Mouse (Mus musculus) mouse embryonic stem cell (cell line): ENCODE results near the gene Gm49387.
"Not testable (repeated sequence)": the region's sequence is repeated elsewhere in the genome, so short reads cannot be mapped to it uniquely, and the experiment has no call there.

Experiments used
- in situ Hi-C, 2 experiments: fragments of 300-500 bp; cut with MboI; formaldehyde crosslinking; loops; 1 replicate in 1 of 2; 3 replicates in 1 of 2; pipeline ENCODE4 v1.14.3; 2019 to 2020; ENCODE audit warnings: low sequenced_read_pairs in 2 of 2, low pct_unique_long_range_greater_than_20kb in 1 of 2, mixed read lengths in 1 of 2; ENCODE audit not compliant: unreplicated experiment in 1 of 2

Gene Gm49387

GRCm38 (mm10) chr14:31647991-31648390 is 7.3 kb upstream of the Gm49387 start:
- in situ Hi-C loops = loop anchor here in 1 of 2 experiments (10.0 kb wide), 1 partner anchor 427 kb away; no protein-coding TSS in a partner anchor

GRCm38 (mm10) chr14:31645920-31646319 is 5.2 kb upstream of the Gm49387 start:
- in situ Hi-C loops = loop anchor here in 1 of 2 experiments (10.0 kb wide), 1 partner anchor 429 kb away; no protein-coding TSS in a partner anchor

- in situ Hi-C loops = loop anchor here in 1 of 2 experiments (10.0 kb wide), 1 partner anchor 430 kb away; no protein-coding TSS in a partner anchor
Observed at GRCm38 (mm10) chr14:31644931-31645547, 4.4 kb upstream of the Gm49387 start.

- in situ Hi-C loops = loop anchor here in 1 of 2 experiments (10.0 kb wide), 1 partner anchor 430 kb away; no protein-coding TSS in a partner anchor
Observed at GRCm38 (mm10) chr14:31644183-31644830, 3.6 kb upstream of the Gm49387 start.

DNA sequence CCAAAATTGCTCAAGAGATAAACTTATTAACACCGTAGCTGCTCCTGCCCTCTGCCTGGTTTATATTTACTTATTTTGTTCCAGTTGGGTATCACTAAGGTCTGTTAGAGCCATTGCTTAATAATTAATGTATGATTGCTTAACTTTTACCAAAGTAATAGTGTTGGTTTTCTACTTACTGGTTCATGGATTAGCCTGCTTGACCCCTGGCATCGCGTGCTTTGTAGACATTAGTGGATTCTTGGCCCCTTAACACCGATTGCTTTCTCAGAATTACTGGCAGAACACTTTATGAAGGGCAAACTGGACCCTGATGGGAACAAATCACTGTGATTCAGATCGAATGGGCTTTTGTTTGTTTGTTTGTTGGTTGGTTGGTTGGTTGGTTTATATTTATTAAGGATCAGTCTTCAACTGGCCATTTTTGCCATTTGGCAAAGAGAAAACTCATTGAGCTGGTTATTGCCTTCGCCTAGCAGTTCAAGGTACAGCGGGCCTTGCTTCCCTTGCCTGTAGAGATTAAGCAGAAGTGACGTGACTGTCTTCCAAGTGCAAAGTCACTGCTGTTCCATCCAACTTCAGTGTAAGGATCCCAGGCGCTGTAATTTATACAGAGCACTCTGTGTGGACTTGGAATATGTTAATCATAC is 953 bp upstream of the Gm49387 start:
- in situ Hi-C loops = loop anchor here in 1 of 2 experiments (10.0 kb wide), 1 partner anchor 433 kb away; no protein-coding TSS in a partner anchor

DNA sequence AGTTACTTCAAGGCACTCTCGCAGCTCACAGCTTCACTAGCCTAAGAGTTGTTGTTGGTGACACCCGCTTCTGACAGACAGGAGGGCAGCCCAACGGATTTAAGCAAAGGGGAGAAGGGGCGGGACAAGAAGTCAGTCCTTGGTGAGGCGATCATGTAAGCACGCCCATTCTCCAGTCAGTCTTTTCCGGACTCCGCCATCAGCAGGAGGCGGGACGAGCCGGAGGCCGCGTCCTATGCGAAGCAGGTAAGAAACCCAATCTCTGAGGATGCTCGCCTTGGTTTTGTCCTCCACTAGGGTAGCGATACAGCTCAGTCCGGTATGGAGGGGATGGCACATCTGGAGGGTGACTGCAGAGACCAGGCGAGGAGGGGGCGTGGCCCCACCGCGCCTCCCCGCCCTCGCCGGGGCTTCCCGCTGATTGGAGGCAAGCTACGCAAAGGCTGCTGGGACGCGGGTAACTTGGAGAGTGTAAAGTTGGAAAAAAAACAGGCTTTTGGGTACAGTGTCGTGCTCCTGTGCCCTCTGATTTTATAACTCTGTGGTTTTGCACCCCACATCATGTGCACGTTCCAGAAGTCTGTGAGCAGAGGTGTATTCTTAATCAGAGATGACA is 320 bp upstream of the Gm49387 start, which contains the start of the genes Btd and Hacl1:
Btd (plus strand) TSS at position 139 of the 616 bp plus-strand sequence.
Hacl1 (minus strand) TSS at position 397 of the 616 bp plus-strand sequence.
- in situ Hi-C loops = loop anchor here in 1 of 2 experiments (10.0 kb wide), 1 partner anchor 434 kb away; no protein-coding TSS in a partner anchor

DNA sequence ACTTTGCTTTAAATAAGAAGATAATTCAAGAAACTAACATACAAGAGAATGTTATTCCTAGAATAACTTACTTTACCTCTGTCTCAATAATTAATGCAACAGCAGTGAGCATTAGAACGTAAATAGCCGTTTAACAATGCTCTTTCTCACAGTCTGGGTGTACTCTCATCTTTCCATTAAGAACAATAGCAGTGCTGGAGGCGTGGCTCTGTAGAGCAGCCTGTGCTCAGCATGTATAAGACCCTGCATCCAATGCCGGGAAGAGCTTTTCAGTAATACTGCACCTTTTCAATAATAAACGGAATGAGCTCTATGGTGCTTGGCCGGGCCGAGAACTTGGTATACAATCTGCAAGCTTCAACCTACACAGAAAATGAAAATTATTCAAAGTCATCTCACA is 10.0 kb downstream of the Gm49387 start:
- in situ Hi-C loops = no loop called here

DNA sequence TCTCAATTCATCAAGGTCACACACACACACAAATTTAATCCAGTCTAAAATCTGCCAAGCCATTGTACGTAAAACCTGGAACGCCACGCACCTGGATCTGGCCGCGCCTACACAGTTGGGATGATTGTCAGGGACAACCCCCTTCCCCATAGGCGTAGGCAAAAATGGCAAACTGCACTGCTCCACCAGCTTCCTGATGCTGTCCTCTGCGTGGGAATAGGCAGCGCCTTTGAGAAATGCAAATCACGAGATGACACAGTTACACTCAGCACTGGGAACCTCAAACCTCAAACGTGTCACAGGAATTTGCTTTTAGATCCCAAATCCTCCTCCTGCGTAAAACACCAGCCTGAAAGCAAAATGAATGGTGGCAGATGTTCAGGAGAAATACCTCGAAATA is 17.9 kb downstream of the Gm49387 start:
- in situ Hi-C loops = no loop called here

DNA sequence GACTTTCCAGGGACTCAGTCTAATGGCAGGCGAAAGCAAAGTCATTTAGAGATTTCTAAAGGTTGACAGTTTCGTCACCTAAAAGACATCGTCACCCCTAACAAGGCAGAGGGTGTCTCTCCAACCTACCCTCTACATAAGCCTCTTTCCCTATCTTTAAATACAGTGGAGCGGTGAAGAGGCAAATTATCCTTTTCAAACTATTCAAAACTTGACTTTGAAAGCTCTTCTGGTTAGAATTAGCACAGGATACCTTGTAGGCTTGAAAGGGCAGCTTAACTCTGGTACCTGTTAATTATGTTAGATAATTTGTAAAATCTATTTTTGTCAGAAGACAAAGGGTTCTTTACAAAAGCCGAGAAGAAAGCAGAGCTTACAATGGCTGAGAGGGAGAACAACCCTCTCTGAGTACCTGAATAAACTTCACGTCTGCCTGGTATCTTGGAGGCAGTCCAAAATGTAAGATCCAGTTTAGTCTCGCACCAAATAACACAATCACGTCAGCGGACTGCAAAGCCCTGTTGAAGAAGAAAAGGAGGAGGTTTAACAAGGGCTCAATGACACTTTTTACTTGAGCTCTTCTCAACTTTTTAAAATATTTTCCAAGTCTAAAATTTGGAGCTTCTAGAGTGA is 20.0 kb downstream of the Gm49387 start:
- in situ Hi-C loops = no loop called here

DNA sequence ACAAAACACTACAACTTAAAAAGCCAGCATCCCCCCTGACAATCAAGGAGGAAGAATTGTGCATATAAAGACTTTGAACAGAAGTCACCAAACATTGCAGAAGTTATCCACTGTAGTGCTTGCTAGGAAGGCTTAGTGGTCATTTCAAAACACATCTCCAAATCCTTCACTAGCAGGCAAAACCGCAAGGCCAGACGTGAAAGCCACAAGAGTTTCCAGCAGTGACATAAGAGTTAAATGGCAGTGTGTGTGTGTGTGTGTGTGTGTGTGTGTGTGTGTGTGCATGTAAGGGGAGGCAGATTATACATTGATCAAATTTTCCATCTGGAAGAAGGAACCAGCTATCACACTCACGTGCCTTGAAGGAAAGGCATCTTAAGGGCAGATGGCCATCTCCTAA is 22.7 kb downstream of the Gm49387 start:
- in situ Hi-C loops = no loop called here

GRCm38 (mm10) chr14:31617204-31617603 is 23.5 kb downstream of the Gm49387 start:
- in situ Hi-C loops = no loop called here

DNA sequence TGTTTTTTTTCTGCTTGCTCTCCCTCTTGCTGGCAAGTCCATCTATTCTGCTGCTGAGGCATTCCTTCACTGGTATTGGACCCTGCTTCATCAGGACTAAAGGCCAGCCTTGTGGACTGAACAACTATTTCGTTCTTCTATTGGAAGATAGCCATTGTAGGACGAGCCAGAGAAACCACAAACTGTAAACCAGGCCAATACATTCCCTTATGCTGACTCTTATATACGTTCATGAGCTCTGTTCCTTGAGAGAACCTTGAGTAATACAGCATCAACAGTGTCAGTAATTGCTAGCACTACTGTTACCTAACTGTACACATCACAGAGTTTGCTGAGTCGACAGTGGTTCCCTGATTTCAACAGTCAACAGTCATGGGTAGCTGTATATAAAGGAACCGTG is 27.0 kb downstream of the Gm49387 start:
- in situ Hi-C loops = no loop called here

GRCm38 (mm10) chr14:31611986-31612385 is 28.7 kb downstream of the Gm49387 start:
- in situ Hi-C loops = no loop called here

DNA sequence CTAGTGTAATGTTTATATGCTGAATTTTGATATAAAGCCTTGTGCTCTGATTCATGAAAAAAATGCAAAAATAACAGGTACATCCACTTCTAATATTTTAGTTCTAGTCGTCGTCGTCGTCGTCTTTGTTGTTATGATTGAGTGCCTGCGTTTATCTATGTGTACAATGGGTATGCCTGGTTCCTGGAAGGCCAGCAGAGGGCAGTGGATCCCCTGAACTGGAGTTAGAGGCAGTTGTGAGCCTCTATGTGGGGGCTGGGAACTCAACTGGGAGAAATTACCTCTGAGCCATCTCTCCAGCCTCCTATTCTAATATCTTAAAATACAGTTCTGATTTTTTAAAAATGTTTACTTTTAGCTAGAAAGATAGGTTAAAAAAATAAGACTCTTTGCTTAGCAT is 35.2 kb downstream of the Gm49387 start:
- in situ Hi-C loops = no loop called here

DNA sequence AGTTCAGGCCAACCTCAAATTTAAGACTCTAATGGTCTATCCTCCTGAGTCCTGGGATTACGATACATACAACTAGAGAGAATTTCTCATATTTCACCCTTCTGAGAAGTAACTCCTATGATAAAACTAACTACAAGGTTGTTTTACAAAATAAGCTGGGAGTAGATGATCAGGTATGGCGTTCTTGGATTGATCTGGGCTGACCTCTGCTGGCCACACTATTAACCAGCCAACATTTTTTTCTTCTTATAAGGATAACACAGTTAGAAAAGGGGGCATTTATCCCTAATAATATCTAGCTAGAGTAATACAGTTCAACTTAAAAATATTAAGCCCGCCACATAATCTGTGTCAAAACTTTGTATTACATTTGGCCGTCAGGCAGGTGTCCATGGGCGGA is 35.8 kb downstream of the Gm49387 start:
- in situ Hi-C loops = no loop called here

GRCm38 (mm10) chr14:31602616-31602979 is 38.1 kb downstream of the Gm49387 start:
- in situ Hi-C loops = not testable (repeated sequence)

- in situ Hi-C loops = no loop called here
Observed at GRCm38 (mm10) chr14:31601908-31602615, 38.6 kb downstream of the Gm49387 start.

DNA sequence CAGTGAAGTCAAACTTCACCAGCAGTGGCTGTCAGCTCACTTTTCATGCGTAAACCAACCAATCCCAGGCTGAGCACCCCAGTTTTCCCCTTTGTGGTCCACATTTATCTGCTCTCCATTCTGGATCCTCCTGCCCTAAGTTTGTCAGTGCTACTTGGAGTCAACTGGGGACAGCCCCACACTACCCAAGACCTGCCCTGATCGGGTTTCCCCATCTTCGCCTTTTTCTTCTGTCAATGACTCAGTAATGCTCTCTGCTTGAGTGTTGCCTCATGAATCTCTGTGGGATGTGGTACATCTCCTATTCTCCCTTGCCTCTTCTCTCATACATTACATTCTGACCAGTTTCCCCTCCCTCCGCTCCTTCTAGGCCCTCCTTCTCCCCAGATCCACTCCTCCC is 43.2 kb downstream of the Gm49387 start:
- in situ Hi-C loops = no loop called here
